Mouse (Mus musculus): ENCODE measurements around the gene Akap13.

Akap13 gene

DNA sequence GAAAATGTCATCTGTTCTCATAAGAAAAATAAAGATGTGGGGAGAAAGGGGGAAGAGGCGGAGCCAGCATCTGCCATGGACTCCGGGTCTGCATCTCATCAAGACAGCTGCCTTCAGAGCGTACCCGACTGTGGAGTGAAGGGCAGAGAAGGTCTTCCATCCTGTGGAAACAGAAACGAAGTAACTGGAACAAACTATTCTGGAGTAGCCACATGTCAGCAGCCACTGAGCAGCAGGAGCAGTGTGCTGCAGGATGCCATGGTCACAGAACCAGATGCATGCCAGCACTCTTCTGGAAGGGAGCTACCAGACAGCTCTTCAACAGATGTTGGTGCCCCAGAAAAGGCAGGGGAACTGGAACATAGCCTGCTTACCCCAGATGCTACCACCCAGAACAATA is 153.4 kb downstream of the Akap13 start:
- DNase-seq, result peak; percentile 96

- peak; percentile 97 for DNase-seq
These were observed 154.3 kb downstream of the Akap13 start for GRCm38 (mm10) chr7:75609456-75610262.

DNA sequence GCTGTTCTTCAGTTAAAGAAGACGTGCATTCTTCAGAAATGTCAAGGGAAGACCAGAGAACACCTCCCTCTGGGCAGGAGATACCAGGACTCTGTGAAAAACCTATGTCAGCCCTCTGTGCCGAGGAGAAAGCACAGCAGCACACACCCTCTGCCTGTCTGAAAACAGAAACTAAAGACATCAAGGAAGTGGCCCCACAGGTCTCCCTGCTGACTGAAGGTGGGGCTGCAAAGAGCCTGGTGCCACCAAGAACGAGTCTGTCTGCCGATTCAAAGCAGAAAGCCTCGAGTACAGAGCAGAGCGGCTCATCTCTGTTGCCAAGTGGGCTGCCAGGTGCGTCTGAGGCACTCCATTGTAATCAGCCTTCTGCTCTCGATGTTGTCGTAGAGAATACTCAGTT is 155.1 kb downstream of the Akap13 start:
- peak; percentile 96 for DNase-seq

DNA sequence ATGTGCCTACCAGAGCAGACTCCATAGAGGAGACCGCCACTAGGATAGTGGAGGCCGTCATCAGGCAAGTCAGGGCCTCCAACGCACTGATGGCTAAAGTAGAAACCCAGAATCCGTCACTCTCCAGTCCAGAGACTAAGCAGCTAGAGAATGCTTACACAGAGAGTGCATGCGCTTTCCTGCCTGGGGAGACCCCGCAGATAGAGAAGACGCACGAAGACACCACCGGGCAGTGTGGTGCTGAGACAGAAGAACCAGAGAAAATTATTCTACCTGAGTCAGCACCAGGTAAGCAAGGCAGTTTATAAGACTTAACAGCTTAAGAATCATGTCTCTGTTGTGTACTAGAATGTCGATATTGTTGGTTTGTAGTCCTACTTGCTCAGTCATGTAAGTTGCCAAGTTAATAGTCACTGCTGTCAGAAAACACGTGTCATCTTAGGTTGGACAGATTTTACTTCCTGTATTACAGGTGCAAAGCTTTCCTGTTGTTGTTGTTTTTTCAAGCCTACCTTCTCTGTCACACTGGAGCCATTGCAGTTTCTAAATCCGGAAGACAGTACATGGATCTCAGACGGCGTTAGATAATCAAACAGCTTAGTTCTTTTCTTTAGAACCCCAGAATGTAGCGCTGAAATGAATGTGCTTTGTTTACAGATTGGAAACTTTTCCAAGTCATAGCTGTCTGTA is 156.1 kb downstream of the Akap13 start:
- DNase-seq, result peak; percentile 91

GRCm38 (mm10) chr7:75612000-75612682 is 156.8 kb downstream of the Akap13 start:
- peak; percentile 99 for DNase-seq

DNA sequence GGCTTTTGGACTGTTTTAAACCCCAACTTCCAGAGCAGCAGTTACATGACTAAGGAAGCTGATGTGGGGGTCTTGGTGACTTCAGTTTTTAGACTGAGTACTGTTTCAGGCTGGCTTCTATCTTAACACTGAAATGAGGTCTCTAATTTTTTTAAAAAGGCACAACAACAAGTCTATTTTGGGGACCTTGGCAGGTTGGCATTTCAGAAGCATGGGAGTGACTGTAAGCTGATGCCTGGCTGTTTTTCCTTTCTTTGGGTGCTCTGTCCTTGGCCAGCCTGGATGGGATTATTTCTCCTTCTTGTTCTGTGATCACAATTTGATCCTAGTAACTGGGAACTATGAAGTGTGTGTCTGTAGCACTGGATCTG is 157.3 kb downstream of the Akap13 start:
- peak; percentile 86 for DNase-seq

DNA sequence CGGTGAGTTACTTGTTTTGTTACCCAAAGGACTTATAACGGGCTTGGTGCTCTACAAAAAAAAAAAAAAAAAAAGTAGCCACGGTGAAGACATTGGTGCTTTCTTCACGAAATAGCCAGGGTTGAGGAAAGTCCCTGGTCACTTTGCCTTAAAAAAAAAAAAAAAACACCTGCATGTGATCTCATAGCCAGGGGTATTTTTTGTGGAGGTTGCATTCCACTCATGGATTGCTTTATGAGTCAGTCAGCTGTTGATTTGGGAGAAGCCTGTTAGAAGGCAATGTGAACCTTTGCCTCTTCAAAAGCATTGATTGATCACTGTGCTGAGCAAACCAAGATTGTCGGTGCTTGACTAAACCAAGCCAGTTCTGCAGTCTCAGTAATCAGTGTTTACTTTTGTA is 157.9 kb downstream of the Akap13 start:
- peak; percentile 86 for DNase-seq

DNA sequence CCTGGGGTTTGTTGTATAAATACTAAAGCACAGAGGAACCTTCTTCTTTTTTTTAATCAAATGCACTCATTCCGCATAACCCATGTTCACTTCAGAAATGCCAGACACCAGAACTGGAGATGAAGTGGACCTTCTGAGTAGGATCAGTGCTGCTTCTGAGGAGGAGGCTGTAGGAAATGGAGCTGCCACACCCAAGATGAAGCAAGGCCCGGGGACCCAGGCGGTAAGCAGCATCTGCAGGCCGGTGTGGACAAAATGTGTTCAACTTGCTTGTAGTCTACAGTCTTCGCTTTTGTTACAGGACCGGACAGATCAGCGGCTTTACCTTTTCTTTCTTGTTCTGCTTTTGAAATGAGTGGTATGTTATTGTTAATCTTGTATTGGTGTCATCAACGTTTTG is 159.5 kb downstream of the Akap13 start:
- DNase-seq, result peak; percentile 90

DNA sequence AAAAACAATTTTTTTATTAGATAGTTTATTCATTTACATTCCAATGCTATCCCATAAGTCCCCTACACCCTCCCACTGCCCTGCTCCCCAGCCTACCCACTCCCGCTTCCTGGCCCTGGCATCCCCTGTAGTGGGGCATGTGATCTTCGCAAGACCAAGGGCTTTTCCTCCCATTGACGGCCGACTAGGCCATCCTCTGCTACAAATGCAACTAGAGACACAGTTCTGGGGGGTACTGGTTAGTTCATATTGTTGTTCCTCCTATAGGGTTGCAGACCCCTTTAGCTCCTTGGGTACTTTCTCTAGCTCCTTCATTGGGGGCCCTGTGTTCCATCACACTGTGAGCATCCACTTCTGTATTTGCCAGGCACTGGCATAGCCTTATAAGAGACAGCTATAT is 161.9 kb downstream of the Akap13 start:
- DNase-seq, result peak; percentile 86

- peak; percentile 69 for DNase-seq
These were observed 163.4 kb downstream of the Akap13 start for GRCm38 (mm10) chr7:75618699-75619098.

DNA sequence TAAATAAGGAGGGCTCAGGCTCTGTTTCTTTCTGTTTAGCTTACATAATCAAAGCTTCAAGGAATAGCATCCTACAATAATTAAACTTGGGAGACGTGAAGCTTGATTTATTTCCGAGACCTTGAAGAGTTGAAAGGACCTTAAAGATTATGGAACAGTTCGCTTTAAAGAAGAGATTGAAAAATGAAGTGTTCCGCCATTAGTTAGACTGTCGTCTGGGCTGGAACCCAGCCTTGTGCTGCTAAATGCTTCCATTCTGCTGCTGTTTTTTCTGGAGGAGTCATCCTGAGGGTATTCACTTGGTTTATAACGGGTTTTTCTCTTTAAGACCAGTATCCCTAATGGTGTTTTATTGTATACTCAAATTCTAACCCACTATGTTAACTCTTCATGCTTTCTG is 164.5 kb downstream of the Akap13 start:
- no peak for DNase-seq

DNA sequence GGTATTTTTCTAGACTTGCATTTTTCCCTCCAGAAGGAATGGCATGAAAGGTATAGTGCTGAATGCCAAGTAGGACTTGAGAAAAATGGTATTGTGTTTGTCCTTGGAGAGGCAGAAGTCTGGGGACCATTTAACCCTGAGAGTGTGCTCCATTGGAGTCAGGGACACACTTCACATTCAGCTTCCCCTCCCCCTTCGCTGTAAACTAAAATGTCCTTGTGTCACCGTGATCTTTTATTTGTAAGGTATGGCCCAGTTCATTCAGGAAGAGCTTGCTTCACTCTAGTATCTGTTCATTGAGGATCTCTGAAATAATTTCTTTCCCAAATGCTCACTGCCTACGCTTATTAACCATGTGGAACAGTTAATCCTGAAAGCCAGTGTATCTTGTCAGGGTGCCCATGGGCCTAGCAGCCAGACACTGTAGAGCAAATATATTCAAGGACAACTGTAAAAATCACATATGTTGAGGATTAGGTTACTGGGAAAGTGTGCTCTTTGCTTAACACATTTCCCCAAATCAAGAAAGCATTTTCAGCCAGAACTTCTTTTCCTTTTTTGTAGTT is 165.1 kb downstream of the Akap13 start:
- DNase-seq, result peak; percentile 83

DNA sequence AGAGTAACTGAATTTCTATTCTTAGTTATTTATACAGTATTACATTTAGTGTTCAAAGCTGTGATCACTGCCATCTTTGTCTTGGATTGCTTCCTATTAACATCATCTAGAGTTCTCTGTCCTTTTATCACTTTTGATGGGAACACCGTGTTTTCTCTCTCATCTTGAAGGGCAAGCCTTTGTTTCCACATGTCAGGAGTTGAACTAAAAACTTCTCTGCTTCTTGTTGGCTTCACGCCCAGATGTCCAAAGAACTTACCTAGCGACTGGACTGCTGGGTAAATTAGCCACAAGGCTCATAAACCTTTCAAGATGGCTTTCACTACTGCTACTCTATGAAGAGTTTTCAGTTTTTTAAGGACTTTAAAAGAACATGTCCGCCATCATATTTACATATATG is 165.6 kb downstream of the Akap13 start:
- DNase-seq, result peak; percentile 65

DNA sequence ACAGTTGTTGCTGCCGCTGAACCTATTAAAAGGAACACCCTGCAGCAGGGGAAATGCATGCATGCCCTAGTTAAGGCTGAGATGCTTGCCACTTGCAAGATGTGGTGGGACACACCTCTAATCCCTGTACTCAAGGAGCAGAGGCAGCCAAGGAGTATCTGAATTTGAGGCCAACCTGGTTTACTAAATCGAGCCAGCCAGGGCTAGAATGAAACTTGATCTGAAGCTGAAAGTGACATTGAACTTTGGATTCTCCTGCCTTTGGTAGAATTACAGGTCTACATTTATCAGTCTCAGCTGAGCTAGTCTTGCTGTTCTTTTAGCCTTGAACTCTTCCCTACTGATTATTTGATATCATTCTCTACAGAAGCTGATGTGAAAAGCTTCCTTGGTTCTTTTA is 172.5 kb downstream of the Akap13 start:
- DNase-seq, result peak; percentile 83

- DNase-seq, result peak; percentile 71
These were observed 174.3 kb downstream of the Akap13 start for GRCm38 (mm10) chr7:75629669-75630068.

GRCm38 (mm10) chr7:75632941-75633340 is 177.6 kb downstream of the Akap13 start:
- DNase-seq, result peak; percentile 91

GRCm38 (mm10) chr7:75633393-75633792 is 178.1 kb downstream of the Akap13 start:
- no peak for DNase-seq

GRCm38 (mm10) chr7:75633807-75634526 is 178.6 kb downstream of the Akap13 start:
- DNase-seq, result peak; percentile 95

GRCm38 (mm10) chr7:75638769-75639168 is 183.4 kb downstream of the Akap13 start:
- no peak for DNase-seq

DNA sequence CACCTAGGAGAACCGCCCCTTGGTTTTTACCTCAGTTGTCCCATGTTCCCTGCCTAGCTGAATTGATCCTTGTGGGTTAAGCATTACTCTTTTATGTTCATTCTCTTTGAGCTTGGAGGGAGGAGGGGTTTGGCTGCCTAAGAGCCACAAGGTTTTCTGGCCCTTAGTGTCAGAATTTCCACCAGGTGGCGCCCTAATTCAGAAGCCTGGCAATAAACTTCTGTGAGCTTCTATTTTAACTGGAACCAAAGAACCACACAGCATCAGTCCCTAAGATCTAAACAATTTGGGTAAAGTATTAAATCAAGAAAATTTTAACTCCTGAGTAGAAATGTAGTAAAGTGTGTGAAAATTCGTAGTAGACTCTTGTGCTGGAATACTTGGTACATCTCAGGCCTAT is 184.2 kb downstream of the Akap13 start:
- DNase-seq, result peak; percentile 95

DNA sequence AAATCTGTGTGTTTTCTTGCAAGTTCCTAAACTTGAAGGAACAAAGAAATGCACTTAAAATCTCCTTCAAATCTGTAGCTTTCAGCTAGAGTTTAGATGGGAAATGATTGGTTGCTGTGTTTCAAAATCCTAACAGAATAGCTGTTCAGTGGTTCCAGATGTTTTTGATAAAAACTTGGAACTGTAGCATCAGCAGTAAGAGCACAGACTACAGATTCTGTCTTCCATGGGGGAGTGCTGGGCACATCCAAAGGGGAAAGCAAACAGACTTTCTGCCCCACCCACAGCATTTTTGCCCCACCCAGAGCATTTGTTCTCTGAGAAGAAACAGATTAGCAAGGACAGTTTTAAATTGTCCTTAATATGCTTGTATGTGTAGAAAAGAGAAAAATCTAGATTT is 184.7 kb downstream of the Akap13 start:
- peak; percentile 94 for DNase-seq

DNA sequence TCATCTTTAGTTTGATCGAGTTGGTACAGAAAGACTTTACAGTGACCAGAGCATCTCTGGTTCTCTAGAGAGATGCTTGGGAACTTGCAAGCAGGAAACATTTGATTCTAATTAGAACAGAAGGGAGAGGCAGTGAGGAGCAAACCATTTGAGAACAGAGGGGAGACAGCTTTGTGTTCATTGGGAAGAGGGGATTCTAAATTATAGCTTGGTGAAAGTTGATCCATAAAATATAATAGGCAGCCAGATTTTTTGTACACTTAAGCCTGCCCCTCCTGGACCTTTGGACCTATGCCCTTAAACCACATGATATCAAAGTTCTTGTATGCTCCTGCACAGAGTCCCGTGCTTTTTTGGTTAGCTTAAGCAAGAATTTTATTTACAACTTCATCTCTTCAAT is 185.3 kb downstream of the Akap13 start:
- DNase-seq, result no peak
